Mouse (Mus musculus) liver, embryonic 16.5 days (tissue): ENCODE measurements around the gene Nif3l1. TPM values are rescaled to one million over a fixed set of nuclear protein-coding genes. Genes with fewer than 3 reads are reported as not detected.

Source experiments
- ATAC-seq: fragments of 200-750 bp; cut with Nextera tagmentation; 2 replicates; pipeline ENCODE4 v1.8.0; 2017; ENCODE audit warnings: low read depth, mild to moderate bottlenecking, moderate number of reproducible peaks, moderate library complexity
- H3K27ac ChIP-seq: fragments of 300-500 bp; sonication (generic); 2 replicates; pipeline ENCODE4 v1.5.1; 2014; ENCODE audit warnings: mild to moderate bottlenecking, low read length
- H3K27me3 ChIP-seq: fragments of 300-500 bp; sonication (generic); 2 replicates; pipeline ENCODE4 v1.6.1; 2014; ENCODE audit warnings: low read depth, low read length, mixed read lengths; ENCODE audit not compliant: control insufficient read depth, insufficient read depth
- H3K36me3 ChIP-seq: fragments of 300-500 bp; sonication (generic); 2 replicates; pipeline ENCODE4 v1.6.1; 2014; ENCODE audit warnings: mild to moderate bottlenecking; ENCODE audit not compliant: control insufficient read depth, insufficient read depth
- H3K4me1 ChIP-seq: fragments of 300-500 bp; sonication (generic); 2 replicates; pipeline ENCODE4 v1.6.1; 2014; ENCODE audit warnings: low read depth, low read length, mixed read lengths; ENCODE audit not compliant: control insufficient read depth
- H3K4me2 ChIP-seq: fragments of 300-500 bp; sonication (generic); 2 replicates; pipeline ENCODE4 v1.6.1; 2014; ENCODE audit warnings: low read depth, low read length, mixed read lengths
- H3K4me3 ChIP-seq: fragments of 300-500 bp; sonication (generic); 2 replicates; pipeline ENCODE4 v1.5.1; 2014; ENCODE audit warnings: low read depth, mild to moderate bottlenecking, low read length
- H3K9ac ChIP-seq: fragments of 300-500 bp; sonication (generic); 2 replicates; pipeline ENCODE4 v1.6.1; 2014; ENCODE audit warnings: low read depth, low read length
- H3K9me3 ChIP-seq: fragments of 300-500 bp; sonication (generic); replicated peaks from 2 replicates; pipeline ENCODE4 v1.6.1; 2016; ENCODE audit warnings: low read length; ENCODE audit not compliant: control insufficient read depth
- WGBS: fragments of 180-500 bp; shearing (Covaris S2); extraction: QIAGEN DNeasy Blood & Tissue Kit; methylation state at CpG from one replicate; pipeline ENCODE4 v1.1.7; 2014; ENCODE audit not compliant: insufficient replicate concordance; 5-methylcytosine and 5-hydroxymethylcytosine counted together
- polyA plus RNA-seq: library from polyadenylated mRNA; unstranded; fragments of >200 nt; fragmentation: Nextera tagmentation; extraction: Ambion mirVana; gene quantifications from 2 replicates; pipeline ENCODE4 v1.2.1, GENCODE M21; 2015

The Nif3l1 gene
- polyA plus RNA-seq, 1 experiment from 2014 or later, result 11.5 TPM

GRCm38 (mm10) chr1:58465042-58465441, 20.1 kb downstream of the Nif3l1 start:
- ATAC-seq, result no peak
- H3K27me3 ChIP-seq, result no peaks in the 10 kb centered on the region
- no peak overlapping the region for H3K9ac ChIP-seq
- H3K4me2 ChIP-seq, result no peak overlapping the region
- peaks cover 56% of the 10 kb centered on the region for H3K36me3 ChIP-seq
- WGBS, result 82% methylated on average over 4 of the region's 4 CpGs
- H3K4me3 ChIP-seq, result no peak overlapping the region
- H3K27ac ChIP-seq, result no peak overlapping the region
- H3K4me1 ChIP-seq, result no peaks in the 10 kb centered on the region
- no peaks in the 10 kb centered on the region for H3K9me3 ChIP-seq

- H3K4me3 ChIP-seq, result no peak overlapping the region
- H3K27ac ChIP-seq, result no peak overlapping the region
- no peak overlapping the region for H3K9ac ChIP-seq
- no peaks in the 10 kb centered on the region for H3K4me1 ChIP-seq
- no peak overlapping the region for H3K4me2 ChIP-seq
- H3K9me3 ChIP-seq, result no peaks in the 10 kb centered on the region
- 89% methylated on average over 4 of the region's 4 CpGs for WGBS
- no peak for ATAC-seq
- no peaks in the 10 kb centered on the region for H3K27me3 ChIP-seq
- peaks cover 58% of the 10 kb centered on the region for H3K36me3 ChIP-seq
Observed at GRCm38 (mm10) chr1:58465561-58465960, 20.6 kb downstream of the Nif3l1 start.

DNA sequence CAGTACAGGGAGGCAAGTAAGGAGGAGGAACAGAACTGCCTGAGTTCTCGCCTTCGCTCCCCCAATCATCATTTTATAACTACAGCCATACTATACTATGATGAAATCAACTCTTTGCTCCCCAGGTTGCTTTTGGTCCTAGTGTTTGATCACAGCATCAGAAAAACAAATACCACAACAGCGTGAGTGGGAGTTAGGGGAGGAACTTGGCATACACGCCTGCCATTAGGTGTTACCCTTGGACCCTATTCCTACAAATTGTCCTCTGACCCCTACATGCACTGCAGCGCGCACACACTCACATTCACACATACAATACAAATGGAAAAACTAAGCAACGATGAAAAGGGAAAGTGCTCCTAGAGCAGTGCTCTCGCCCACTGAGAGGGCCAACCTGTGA, 30.7 kb downstream of the Nif3l1 start:
- peaks cover 49% of the 10 kb centered on the region for H3K36me3 ChIP-seq
- 87% methylated on average over 8 of the region's 8 CpGs for WGBS

DNA sequence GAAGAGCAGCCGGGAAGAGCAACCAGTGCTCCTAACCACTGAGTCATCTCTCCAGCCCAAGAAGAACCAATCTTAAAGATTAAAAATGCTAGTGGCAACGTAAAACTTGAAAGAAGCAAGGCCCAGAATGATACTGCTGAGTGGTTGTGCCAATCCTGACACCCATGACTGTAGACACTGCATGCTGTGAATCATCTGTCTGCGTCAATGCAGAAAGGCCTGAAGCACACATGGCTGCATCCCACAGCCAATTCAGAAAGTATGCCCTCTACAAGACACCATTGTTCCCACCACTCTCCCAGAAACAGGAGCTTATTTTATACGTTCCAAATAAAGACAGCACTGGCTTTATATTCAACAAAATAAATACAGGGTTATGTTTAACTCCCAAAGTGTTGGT, 37.7 kb downstream of the Nif3l1 start:
- Histone ChIP-seq H3K27me3 (no peaks in the 10 kb centered on the region), H3K27ac (no peak overlapping the region), H3K4me3 (no peak overlapping the region), H3K9me3 (no peaks in the 10 kb centered on the region), H3K36me3 (peaks cover 38% of the 10 kb centered on the region), H3K9ac (no peak overlapping the region), H3K4me2 (no peak overlapping the region), H3K4me1 (no peaks in the 10 kb centered on the region)
- no peak for ATAC-seq
- 87% methylated on average over 4 of the region's 4 CpGs for WGBS

More for the DNA sequence above, 30.7 kb downstream of the Nif3l1 start:
- Histone ChIP-seq H3K4me2 (no peak overlapping the region), H3K4me1 (no peaks in the 10 kb centered on the region), H3K27me3 (no peaks in the 10 kb centered on the region), H3K9ac (no peak overlapping the region), H3K27ac (no peak overlapping the region), H3K4me3 (no peak overlapping the region), H3K9me3 (no peaks in the 10 kb centered on the region)
- peak; percentile 67 for ATAC-seq

DNA sequence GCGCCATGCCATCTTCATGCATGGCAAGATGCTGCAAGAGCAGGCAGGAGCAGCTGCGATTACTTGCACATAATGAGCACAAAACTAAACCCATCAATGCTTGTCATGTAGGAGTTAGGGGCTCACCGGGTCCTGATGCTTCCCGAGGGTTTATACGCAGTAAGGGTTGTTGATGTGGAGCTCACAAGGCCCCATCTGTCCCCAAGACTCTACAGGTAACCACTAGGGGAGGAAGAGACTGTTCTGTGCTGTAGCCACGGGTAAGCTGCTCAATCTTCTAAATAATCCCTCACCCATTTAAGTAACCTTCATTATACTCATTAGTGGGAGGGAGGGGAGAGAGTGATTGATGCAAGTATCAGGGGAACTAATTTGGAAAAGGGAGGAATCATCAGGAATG, 50.7 kb downstream of the Nif3l1 start:
- 75% methylated on average over 6 of the region's 6 CpGs for WGBS
- Histone ChIP-seq H3K4me2 (no peak overlapping the region), H3K27me3 (no peaks in the 10 kb centered on the region), H3K9me3 (no peaks in the 10 kb centered on the region), H3K4me3 (no peak overlapping the region), H3K36me3 (peaks cover 45% of the 10 kb centered on the region), H3K4me1 (no peaks in the 10 kb centered on the region), H3K27ac (no peak overlapping the region), H3K9ac (no peak overlapping the region)
- ATAC-seq, result no peak

GRCm38 (mm10) chr1:58497678-58498077, 52.7 kb downstream of the Nif3l1 start:
- Histone ChIP-seq H3K4me1 (no peaks in the 10 kb centered on the region), H3K9ac (no peak overlapping the region), H3K27ac (no peak overlapping the region), H3K36me3 (peaks cover 36% of the 10 kb centered on the region), H3K4me3 (no peak overlapping the region), H3K4me2 (no peak overlapping the region), H3K27me3 (no peaks in the 10 kb centered on the region), H3K9me3 (no peaks in the 10 kb centered on the region)
- WGBS, result 82% methylated on average over 4 of the region's 4 CpGs
- no peak for ATAC-seq

DNA sequence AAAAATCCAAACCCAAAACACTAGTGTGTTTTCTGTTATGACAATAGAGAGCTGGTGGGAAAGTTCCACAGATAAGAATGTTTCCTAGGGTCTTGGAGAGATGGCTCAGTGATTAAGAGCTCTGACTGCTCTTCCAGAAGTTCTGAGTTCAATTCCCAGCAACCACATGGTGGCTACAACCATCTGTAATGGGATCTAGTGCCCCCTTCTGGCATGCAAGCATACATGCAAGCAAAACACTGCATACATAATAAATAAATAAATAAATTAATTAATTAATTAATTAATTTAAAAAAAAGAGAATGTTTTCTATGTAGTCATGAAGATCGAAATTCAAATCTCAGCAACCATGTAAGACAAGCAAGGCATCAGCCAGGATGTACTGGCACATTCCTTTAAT, 53.8 kb downstream of the Nif3l1 start:
- H3K4me3 ChIP-seq, result no peak overlapping the region
- peaks cover 30% of the 10 kb centered on the region for H3K36me3 ChIP-seq
- no peak for ATAC-seq
- H3K9ac ChIP-seq, result no peak overlapping the region
- no peak overlapping the region for H3K27ac ChIP-seq
- H3K4me1 ChIP-seq, result peaks cover 10% of the 10 kb centered on the region
- 83% methylated on average over 1 of the region's 1 CpGs for WGBS
- no peaks in the 10 kb centered on the region for H3K9me3 ChIP-seq
- no peaks in the 10 kb centered on the region for H3K27me3 ChIP-seq
- no peak overlapping the region for H3K4me2 ChIP-seq

GRCm38 (mm10) chr1:58503134-58503533, 58.2 kb downstream of the Nif3l1 start:
- peaks cover 15% of the 10 kb centered on the region for H3K36me3 ChIP-seq
- peaks cover 13% of the 10 kb centered on the region for H3K9me3 ChIP-seq
- H3K9ac ChIP-seq, result peak overlapping the region; percentile 95
- peaks cover 15% of the 10 kb centered on the region for H3K4me1 ChIP-seq
- H3K4me3 ChIP-seq, result peak overlapping the region; percentile 95
- ATAC-seq, result peak; percentile 72
- H3K4me2 ChIP-seq, result peak overlapping the region; percentile 82
- no peaks in the 10 kb centered on the region for H3K27me3 ChIP-seq
- peak overlapping the region; percentile 91 for H3K27ac ChIP-seq

- Histone ChIP-seq H3K9ac (peak overlapping the region; percentile 95), H3K4me2 (peak overlapping the region; percentile 82), H3K36me3 (peaks cover 19% of the 10 kb centered on the region), H3K4me1 (peaks cover 15% of the 10 kb centered on the region), H3K27me3 (no peaks in the 10 kb centered on the region), H3K4me3 (peak overlapping the region; percentile 95), H3K9me3 (peaks cover 14% of the 10 kb centered on the region), H3K27ac (peak overlapping the region; percentile 91)
- 9% methylated on average over 9 of the region's 9 CpGs for WGBS
- ATAC-seq, result no peak
Observed at GRCm38 (mm10) chr1:58503793-58504370, 58.9 kb downstream of the Nif3l1 start.
